Mouse (Mus musculus) liver, adult 2 months (tissue): ENCODE data around the gene Sstr3.

ENCODE experiments used
- CTCF ChIP-seq: fragments of 200-500 bp; IDR thresholded peaks from 2 replicates; pipeline ENCODE4 v1.5.1; 2011; ENCODE audit warnings: low read depth, low read length, control low read depth
- POLR2A ChIP-seq: fragments of 200-500 bp; IDR thresholded peaks from 2 replicates; pipeline ENCODE4 v1.6.1; 2011; ENCODE audit warnings: low read length, control low read depth; ENCODE audit not compliant: insufficient read depth; ENCODE audit errors: extremely low read depth

DNA sequence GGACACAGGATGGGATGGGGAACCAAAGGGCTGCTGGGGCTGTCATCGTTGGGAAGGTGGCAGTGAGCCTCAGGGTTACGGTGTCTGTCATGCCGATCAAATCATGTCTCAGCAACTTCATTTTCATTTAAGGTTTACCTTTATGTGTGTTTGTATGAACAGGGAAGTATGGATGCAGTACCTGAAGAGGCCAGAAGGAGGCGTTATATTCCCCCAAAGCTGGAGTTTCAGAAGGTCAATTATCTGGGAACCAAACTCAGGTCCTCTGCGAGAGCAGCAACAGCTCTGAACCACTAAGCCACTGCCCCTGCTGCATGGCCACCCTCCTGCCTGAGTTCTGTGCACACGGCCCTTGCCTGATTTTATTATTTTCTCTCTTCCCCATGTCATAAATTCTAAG is 46.3 kb upstream of the Sstr3 start:
- no peak for TF ChIP-seq POLR2A
- no peak for TF ChIP-seq CTCF
